ENCODE assay signal across 21 mouse cellular contexts in genomic region chr4:45757941-45758340, GRCm38 (mm10). TPM values are rescaled to one million over a fixed set of nuclear protein-coding genes. Genes with fewer than 3 reads are reported as not detected.
A peak's percentile ranks its signal among the peaks of the same experiment; 100 is the strongest.
DNase-seq lines count a peak whose midpoint lies in the region; ATAC-seq lines count a peak whose summit lies in the region.
"Had no signal": no experiment of that assay in that cellular context is flagged by ENCODE, and none has a peak within 500 bp of the region (broad histone marks: within the 10 kb centered on the region; RNA-seq: fewer than 3 reads in every experiment).

No protein-coding gene starts in this region.

- H3K4me2 ChIP-seq in forebrain, embryonic 12.5 days: no peak overlapping the region
- no peak overlapping the region for H3K4me2 ChIP-seq in forebrain, embryonic 13.5 days
- no peak overlapping the region for H3K4me2 ChIP-seq in hindbrain, embryonic 13.5 days
- no peak overlapping the region for H3K4me2 ChIP-seq in hindbrain, embryonic 11.5 days (replicated peaks; ENCODE audit: low read depth, low read length)
- no peak overlapping the region for H3K4me2 ChIP-seq in kidney, embryonic 16.5 days (replicated peaks; ENCODE audit: low read depth, low read length)
- no peak overlapping the region for H3K4me2 ChIP-seq in neural tube, embryonic 13.5 days
- H3K4me2 ChIP-seq in neural tube, embryonic 15.5 days: no peak overlapping the region
- H3K4me2 ChIP-seq: embryonic facial prominence, embryonic 15.5 days; heart, embryonic 15.5 days; hindbrain, embryonic 12.5 days had no signal

- H3K36me3 ChIP-seq in forebrain, embryonic 12.5 days (replicated peaks): no peaks in the 10 kb centered on the region
- no peaks in the 10 kb centered on the region for H3K36me3 ChIP-seq in forebrain, embryonic 13.5 days (ENCODE audit: poor library complexity, severe bottlenecking)
- no peaks in the 10 kb centered on the region for H3K36me3 ChIP-seq in hindbrain, embryonic 13.5 days
- H3K36me3 ChIP-seq in hindbrain, embryonic 11.5 days (ENCODE audit: control insufficient read depth, insufficient read depth, low read length): no peaks in the 10 kb centered on the region
- H3K36me3 ChIP-seq in kidney, embryonic 16.5 days (ENCODE audit: insufficient read depth, low read length): no peaks in the 10 kb centered on the region
- H3K36me3 ChIP-seq in neural tube, embryonic 13.5 days: no peaks in the 10 kb centered on the region
- no peaks in the 10 kb centered on the region for H3K36me3 ChIP-seq in neural tube, embryonic 15.5 days
- H3K36me3 ChIP-seq: embryonic facial prominence, embryonic 15.5 days; heart, embryonic 15.5 days; hindbrain, embryonic 12.5 days had no signal

- no peak for ATAC-seq in forebrain, embryonic 12.5 days (ENCODE audit: low FRiP score)
- ATAC-seq in forebrain, embryonic 13.5 days: no peak
- ATAC-seq in hindbrain, embryonic 13.5 days (ENCODE audit: low FRiP score): no peak
- no peak for ATAC-seq in hindbrain, embryonic 11.5 days (ENCODE audit: low FRiP score)
- ATAC-seq in kidney, embryonic 16.5 days (ENCODE audit: low FRiP score, low TSS enrichment): peak; percentile 72; the same call in 1 of the 2 replicates
- ATAC-seq in neural tube, embryonic 13.5 days (ENCODE audit: low read depth): 0 out of 2 replicates have a peak, but pooled peaks have one; percentile 10
- no peak for ATAC-seq in neural tube, embryonic 15.5 days (ENCODE audit: low FRiP score)

- WGBS in forebrain, embryonic 12.5 days: 55% methylated on average over 5 of the region's 5 CpGs
- WGBS in forebrain, embryonic 13.5 days: 51% methylated on average over 5 of the region's 5 CpGs
- 32% methylated on average over 5 of the region's 5 CpGs for WGBS in hindbrain, embryonic 13.5 days
- WGBS in hindbrain, embryonic 11.5 days: 61% methylated on average over 5 of the region's 5 CpGs
- WGBS in kidney, embryonic 16.5 days: 20% methylated on average over 5 of the region's 5 CpGs
- WGBS in neural tube, embryonic 13.5 days: 32% methylated on average over 5 of the region's 5 CpGs
- 28% methylated on average over 5 of the region's 5 CpGs for WGBS in neural tube, embryonic 15.5 days

- DNase-seq in hindbrain, embryonic 11.5 days (ENCODE audit: low spot score): no peak
- no peak for DNase-seq in kidney, postnatal 4 days
- DNase-seq: adrenal gland, postnatal 10 days; cerebellum, adult 11 months; cerebellum, adult 8-10 months; cerebellum, postnatal 14 days; embryo, embryonic 11 days; gastrocnemius, adult 2 months; gastrocnemius, postnatal 25 days; heart, postnatal 14 days had no signal

- H3K27me3 ChIP-seq in forebrain, embryonic 12.5 days: peaks cover 7% of the 10 kb centered on the region; the same call in 1 of the 2 replicates
- H3K27me3 ChIP-seq in forebrain, embryonic 13.5 days: 0 out of 2 replicates have a peak, but pooled peaks cover 3% of the 10 kb centered on the region
- no peaks in the 10 kb centered on the region for H3K27me3 ChIP-seq in hindbrain, embryonic 13.5 days
- peaks cover 6% of the 10 kb centered on the region; the same call in 1 of the 2 replicates for H3K27me3 ChIP-seq in hindbrain, embryonic 11.5 days (ENCODE audit: control insufficient read depth, insufficient read depth, low read length)
- no peaks in the 10 kb centered on the region for H3K27me3 ChIP-seq in kidney, embryonic 16.5 days (ENCODE audit: insufficient read depth, low read length)
- H3K27me3 ChIP-seq in neural tube, embryonic 13.5 days: 0 out of 2 replicates have a peak, but pooled peaks cover 7% of the 10 kb centered on the region
- H3K27me3 ChIP-seq in neural tube, embryonic 15.5 days (replicated peaks): no peaks in the 10 kb centered on the region
- H3K27me3 ChIP-seq: heart, embryonic 15.5 days had no signal

- H3K9me3 ChIP-seq in forebrain, embryonic 12.5 days: no peaks in the 10 kb centered on the region
- no peaks in the 10 kb centered on the region for H3K9me3 ChIP-seq in forebrain, embryonic 13.5 days (replicated peaks)
- H3K9me3 ChIP-seq in hindbrain, embryonic 13.5 days: no peaks in the 10 kb centered on the region
- no peaks in the 10 kb centered on the region for H3K9me3 ChIP-seq in hindbrain, embryonic 11.5 days (ENCODE audit: control insufficient read depth, low read length)
- no peaks in the 10 kb centered on the region for H3K9me3 ChIP-seq in kidney, embryonic 16.5 days (ENCODE audit: low read length)
- H3K9me3 ChIP-seq in neural tube, embryonic 13.5 days: no peaks in the 10 kb centered on the region
- no peaks in the 10 kb centered on the region for H3K9me3 ChIP-seq in neural tube, embryonic 15.5 days (replicated peaks)
- H3K9me3 ChIP-seq: embryonic facial prominence, embryonic 15.5 days; heart, embryonic 15.5 days had no signal

- no peak overlapping the region for H3K9ac ChIP-seq in forebrain, embryonic 12.5 days
- no peak overlapping the region for H3K9ac ChIP-seq in forebrain, embryonic 13.5 days
- H3K9ac ChIP-seq in hindbrain, embryonic 13.5 days: no peak overlapping the region
- H3K9ac ChIP-seq in hindbrain, embryonic 11.5 days (ENCODE audit: low read depth, low read length): no peak overlapping the region
- H3K9ac ChIP-seq in kidney, embryonic 16.5 days (replicated peaks; ENCODE audit: low read length): no peak overlapping the region
- H3K9ac ChIP-seq in neural tube, embryonic 13.5 days: peak overlapping the region; percentile 31; the same call in 1 of the 2 replicates
- H3K9ac ChIP-seq in neural tube, embryonic 15.5 days (replicated peaks): no peak overlapping the region
- H3K9ac ChIP-seq: embryonic facial prominence, embryonic 15.5 days; heart, embryonic 15.5 days; hindbrain, embryonic 12.5 days had no signal

- H3K4me1 ChIP-seq in forebrain, embryonic 12.5 days: peaks cover 44% of the 10 kb centered on the region
- peaks cover 80% of the 10 kb centered on the region for H3K4me1 ChIP-seq in forebrain, embryonic 13.5 days
- peaks cover 64% of the 10 kb centered on the region for H3K4me1 ChIP-seq in hindbrain, embryonic 13.5 days (replicated peaks)
- no peaks in the 10 kb centered on the region; the same call in 1 of the 2 replicates for H3K4me1 ChIP-seq in hindbrain, embryonic 11.5 days (replicated peaks; ENCODE audit: control insufficient read depth, insufficient read depth, low read length)
- peaks cover 26% of the 10 kb centered on the region for H3K4me1 ChIP-seq in kidney, embryonic 16.5 days (ENCODE audit: insufficient read depth, low read length)
- H3K4me1 ChIP-seq in neural tube, embryonic 13.5 days (replicated peaks): peaks cover 67% of the 10 kb centered on the region
- H3K4me1 ChIP-seq in neural tube, embryonic 15.5 days: peaks cover 41% of the 10 kb centered on the region

- no peak overlapping the region for H3K4me3 ChIP-seq in forebrain, embryonic 12.5 days (replicated peaks)
- H3K4me3 ChIP-seq in forebrain, embryonic 13.5 days: no peak overlapping the region
- no peak overlapping the region for H3K4me3 ChIP-seq in hindbrain, embryonic 13.5 days
- H3K4me3 ChIP-seq in hindbrain, embryonic 11.5 days (ENCODE audit: low read depth, low read length): no peak overlapping the region
- H3K4me3 ChIP-seq in kidney, embryonic 16.5 days (ENCODE audit: low read length): no peak overlapping the region
- no peak overlapping the region for H3K4me3 ChIP-seq in neural tube, embryonic 13.5 days
- H3K4me3 ChIP-seq in neural tube, embryonic 15.5 days (replicated peaks): no peak overlapping the region
- H3K4me3 ChIP-seq: embryonic facial prominence, embryonic 15.5 days; erythroblast, embryonic 14.5 days; gastrocnemius, adult 2 months; heart, embryonic 15.5 days; hindbrain, embryonic 12.5 days had no signal

- 0 out of 2 replicates have a peak overlapping the region, but pooled peaks have one; percentile 31 for H3K27ac ChIP-seq in forebrain, embryonic 12.5 days
- H3K27ac ChIP-seq in forebrain, embryonic 13.5 days: no peak overlapping the region; the same call in 1 of the 2 replicates
- 0 out of 2 replicates have a peak overlapping the region, but pooled peaks have one; percentile 1 for H3K27ac ChIP-seq in hindbrain, embryonic 13.5 days
- H3K27ac ChIP-seq in hindbrain, embryonic 11.5 days (ENCODE audit: low read depth, low read length): no peak overlapping the region
- no peak overlapping the region for H3K27ac ChIP-seq in kidney, embryonic 16.5 days (ENCODE audit: low read length)
- peak overlapping the region; percentile 61 for H3K27ac ChIP-seq in neural tube, embryonic 13.5 days (replicated peaks)
- no peak overlapping the region for H3K27ac ChIP-seq in neural tube, embryonic 15.5 days (replicated peaks)
- H3K27ac ChIP-seq: embryonic facial prominence, embryonic 15.5 days; gastrocnemius, adult 2 months; heart, embryonic 15.5 days; hindbrain, embryonic 12.5 days had no signal

RNA-seq across cellular contexts. Expression of gene Aldh1b1, which starts 40.9 kb away (rescaled TPM):
- 9.7 and 11.3 TPM in 2 replicates for polyA plus RNA-seq in forebrain, embryonic 12.5 days (2016; fragmentation: Nextera tagmentation; extraction: Ambion mirVana)
- 14.7 and 17.6 TPM in 2 replicates for polyA plus RNA-seq in forebrain, embryonic 13.5 days (2015; fragmentation: Nextera tagmentation; extraction: Ambion mirVana)
- 17.7 and 18.0 TPM in 2 replicates for polyA plus RNA-seq in hindbrain, embryonic 13.5 days (2015; fragmentation: Nextera tagmentation; extraction: Ambion mirVana)
- polyA plus RNA-seq in hindbrain, embryonic 11.5 days (2014; fragmentation: Nextera tagmentation; extraction: Ambion mirVana): 4.5 and 6.0 TPM in 2 replicates
- polyA plus RNA-seq in kidney, embryonic 16.5 days (2015; fragmentation: Nextera tagmentation; extraction: Ambion mirVana): 10.7 and 11.8 TPM in 2 replicates
- polyA plus RNA-seq in neural tube, embryonic 13.5 days (2015; fragmentation: Nextera tagmentation; extraction: Ambion mirVana): 14.8 and 16.5 TPM in 2 replicates
- polyA plus RNA-seq in neural tube, embryonic 15.5 days (2015; fragmentation: Nextera tagmentation; extraction: Ambion mirVana): 18.7 and 36.7 TPM in 2 replicates
- polyA plus RNA-seq: C2C12 had no signal

Comparison
In these comparisons a context has a peak if more than half of its experiments do, and no peak if none do; other contexts are left out.
1. ATAC-seq: peak in kidney, embryonic 16.5 days (single experiment) and neural tube, embryonic 13.5 days (single experiment); none in forebrain, embryonic 12.5 days (single experiment), forebrain, embryonic 13.5 days (single experiment), hindbrain, embryonic 13.5 days (single experiment), hindbrain, embryonic 11.5 days (single experiment) and neural tube, embryonic 15.5 days (single experiment).
2. H3K27ac ChIP-seq: peak in forebrain, embryonic 12.5 days (single experiment), hindbrain, embryonic 13.5 days (single experiment) and neural tube, embryonic 13.5 days (single experiment); none in forebrain, embryonic 13.5 days (single experiment), hindbrain, embryonic 11.5 days (single experiment), kidney, embryonic 16.5 days (single experiment) and neural tube, embryonic 15.5 days (single experiment).